Mouse (Mus musculus) embryonic fibroblast, embryonic 13.5 days (primary cell): ENCODE measurements around the gene Borcs6. TPM values are rescaled to one million over a fixed set of nuclear protein-coding genes. Genes with fewer than 3 reads are reported as not detected.
"Not testable (repeated sequence)": the region's sequence is repeated elsewhere in the genome, so short reads cannot be mapped to it uniquely, and the experiment has no call there.

Source experiments
- H3K27ac ChIP-seq: 2 replicates; pipeline ENCODE4 v1.5.1; 2012; ENCODE audit warnings: low read length, control low read depth, inconsistent platforms; ENCODE audit not compliant: insufficient read depth
- H3K4me1 ChIP-seq: 2 replicates; pipeline ENCODE4 v1.6.1; 2011; ENCODE audit warnings: low read length; ENCODE audit not compliant: control insufficient read depth, insufficient read depth
- H3K4me3 ChIP-seq: 2 replicates; pipeline ENCODE4 v1.5.1; 2011; ENCODE audit warnings: mild to moderate bottlenecking, control low read depth, low read length; ENCODE audit not compliant: insufficient read depth
- CTCF ChIP-seq: IDR thresholded peaks from 2 replicates; pipeline ENCODE4 v1.5.1; 2011; ENCODE audit warnings: mild to moderate bottlenecking, control low read depth, low read length, moderate library complexity, borderline replicate concordance; ENCODE audit not compliant: insufficient read depth
- POLR2A ChIP-seq: IDR thresholded peaks from 2 replicates; pipeline ENCODE4 v1.6.1; 2011; ENCODE audit warnings: low read depth, mild to moderate bottlenecking, control low read depth, low read length, moderate library complexity
- polyA plus RNA-seq: library from polyadenylated mRNA; stranded (reverse); fragments of >200 nt; gene quantifications from 2 replicates; pipeline ENCODE4 v1.2.4, GENCODE M21; 2011; ENCODE audit warnings: low read depth; ENCODE audit not compliant: missing spikeins, insufficient read length

Borcs6 gene
- polyA plus RNA-seq, 1 experiment = 9.7 TPM

DNA sequence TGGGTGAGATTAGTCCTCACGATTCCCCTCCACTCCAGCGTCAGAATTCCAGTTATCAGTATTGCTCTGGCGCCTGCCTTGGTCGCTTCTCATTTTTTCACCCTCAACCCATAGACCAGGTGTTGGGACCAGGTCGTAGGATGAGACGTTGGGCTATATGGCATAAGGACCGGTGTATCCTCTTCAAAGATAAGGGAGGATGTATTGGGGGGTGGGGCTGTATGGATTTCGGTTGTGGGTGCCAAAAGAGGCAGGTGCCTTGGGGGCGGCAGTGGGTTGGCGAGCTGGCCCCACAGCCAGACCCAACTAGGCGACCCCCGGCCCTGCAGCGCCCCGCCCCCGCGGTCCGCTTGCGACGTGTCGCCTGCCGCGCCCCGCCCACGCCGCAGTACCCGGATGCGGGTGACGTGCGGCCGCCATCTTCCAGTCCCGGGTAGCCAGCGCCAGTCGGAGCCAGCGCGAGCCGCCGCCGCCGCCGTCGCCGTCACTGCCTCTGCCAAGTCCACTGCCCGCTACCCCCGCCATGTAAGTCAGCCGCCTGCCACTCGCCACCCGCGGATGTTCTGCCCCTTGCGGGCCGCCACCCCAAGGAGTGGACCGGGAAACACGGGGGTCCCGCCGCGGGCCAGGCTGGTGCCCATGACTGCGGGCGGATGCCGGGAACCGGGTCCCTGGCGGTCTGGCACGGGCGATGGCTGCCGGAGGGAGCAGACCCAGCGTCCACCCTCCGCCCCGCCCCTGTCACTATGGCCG, 28.8 kb downstream of the Borcs6 start, which contains the start of gene Vamp2:
Vamp2 (plus strand) TSS at position 388 of the 753 bp plus-strand sequence.
- TF ChIP-seq POLR2A (peak; percentile 71), CTCF (no peak)
- peaks cover 2% of the 10 kb centered on the region; the same call in 1 of the 2 replicates for H3K4me1 ChIP-seq
- peak within 1 kb of the TSS; percentile 98 for H3K4me3 ChIP-seq
- H3K27ac ChIP-seq = peak within 1 kb of the TSS; percentile 72

DNA sequence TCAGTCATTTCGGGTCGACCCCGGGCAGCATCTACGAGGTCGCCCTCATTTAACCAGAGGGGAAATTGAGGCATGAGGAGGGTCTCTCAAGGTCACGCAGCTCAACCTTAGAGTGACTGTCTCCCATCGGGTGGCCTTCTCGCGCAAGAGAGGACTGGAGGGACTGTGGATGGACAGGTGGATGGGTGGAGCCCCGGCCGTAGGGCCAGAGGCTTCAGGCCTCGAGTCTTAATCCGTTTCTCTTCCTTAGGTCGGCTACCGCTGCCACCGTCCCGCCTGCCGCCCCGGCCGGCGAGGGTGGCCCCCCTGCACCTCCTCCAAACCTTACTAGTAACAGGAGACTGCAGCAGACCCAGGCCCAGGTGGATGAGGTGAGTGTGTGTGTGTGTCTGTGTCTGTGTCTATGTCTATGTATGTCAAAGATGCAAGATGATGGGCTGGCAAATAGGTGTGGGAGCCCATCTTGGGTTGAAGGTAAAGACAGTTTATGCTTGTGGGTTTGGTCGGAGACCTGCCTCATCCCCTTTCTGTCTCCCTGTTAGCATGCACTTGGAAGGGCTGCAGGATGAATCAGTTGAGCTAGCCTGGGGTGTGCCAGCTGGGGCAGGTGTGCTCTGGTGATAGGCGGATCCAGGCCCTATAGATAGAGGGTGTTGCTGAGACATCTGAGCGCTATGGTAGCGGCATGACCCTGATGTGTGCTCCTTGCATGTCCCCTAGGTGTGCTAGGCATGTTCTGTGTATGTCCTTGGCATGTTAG, 29.5 kb downstream of the Borcs6 start:
- H3K27ac ChIP-seq = peak overlapping the region; percentile 72; the same call in 1 of the 2 replicates
- H3K4me3 ChIP-seq = peak overlapping the region; percentile 98
- no peak for TF ChIP-seq POLR2A
- no peak for TF ChIP-seq CTCF
- H3K4me1 ChIP-seq = peaks cover 2% of the 10 kb centered on the region; the same call in 1 of the 2 replicates

DNA sequence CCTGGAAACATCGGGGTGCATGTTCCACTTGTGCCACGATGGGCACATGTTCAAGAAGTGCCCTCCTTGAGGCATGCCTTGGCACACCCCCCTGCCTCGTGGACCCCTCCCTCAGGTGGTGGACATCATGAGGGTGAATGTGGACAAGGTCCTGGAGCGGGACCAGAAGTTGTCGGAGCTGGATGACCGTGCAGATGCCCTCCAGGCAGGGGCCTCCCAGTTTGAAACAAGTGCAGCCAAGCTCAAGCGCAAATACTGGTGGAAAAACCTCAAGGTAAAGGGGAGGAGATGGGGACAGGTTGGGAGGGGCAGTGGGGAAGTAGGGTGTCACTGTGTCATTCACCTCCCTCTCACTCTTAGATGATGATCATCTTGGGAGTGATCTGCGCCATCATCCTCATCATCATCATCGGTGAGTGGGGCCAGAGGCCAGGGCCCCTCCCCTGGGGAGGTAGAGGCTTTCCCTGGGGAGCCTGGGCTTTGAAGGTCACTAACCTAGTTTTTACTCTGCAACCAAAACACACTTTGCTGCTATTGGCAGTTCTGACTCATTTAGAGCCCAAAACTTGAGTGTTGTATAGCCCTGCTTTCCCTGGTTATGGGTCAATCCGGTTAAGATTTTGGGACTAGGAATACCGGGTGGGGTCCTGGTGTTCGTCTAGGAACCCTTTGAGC, 30.2 kb downstream of the Borcs6 start:
- TF ChIP-seq POLR2A = no peak
- no peak for TF ChIP-seq CTCF
- Histone ChIP-seq H3K27ac (no peak overlapping the region), H3K4me1 (peaks cover 2% of the 10 kb centered on the region; the same call in 1 of the 2 replicates), H3K4me3 (peak overlapping the region; percentile 98)

DNA sequence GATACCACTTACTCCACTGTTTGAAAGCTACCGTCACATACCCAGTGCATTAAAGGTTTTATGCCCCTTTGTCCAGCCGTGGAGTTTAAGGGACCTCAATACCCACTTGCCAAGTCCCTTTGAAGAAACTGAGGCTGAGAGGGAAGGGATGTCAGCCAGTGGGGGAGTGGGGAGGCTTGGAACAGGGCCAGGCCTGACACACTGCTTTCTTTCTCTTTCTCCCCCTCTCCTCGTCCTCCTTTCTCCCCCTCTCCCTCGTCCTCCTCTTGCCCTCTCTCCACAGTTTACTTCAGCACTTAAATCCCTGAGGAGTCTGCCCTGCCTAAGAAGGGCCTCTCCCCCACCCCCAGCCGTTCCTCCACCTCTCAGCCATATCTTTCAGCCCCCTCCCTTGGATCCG, 30.9 kb downstream of the Borcs6 start:
- Histone ChIP-seq H3K4me3 (peak overlapping the region; percentile 98; the same call in 1 of the 2 replicates), H3K4me1 (peaks cover 2% of the 10 kb centered on the region; the same call in 1 of the 2 replicates), H3K27ac (no peak overlapping the region)
- TF ChIP-seq CTCF (no peak), POLR2A (no peak)

DNA sequence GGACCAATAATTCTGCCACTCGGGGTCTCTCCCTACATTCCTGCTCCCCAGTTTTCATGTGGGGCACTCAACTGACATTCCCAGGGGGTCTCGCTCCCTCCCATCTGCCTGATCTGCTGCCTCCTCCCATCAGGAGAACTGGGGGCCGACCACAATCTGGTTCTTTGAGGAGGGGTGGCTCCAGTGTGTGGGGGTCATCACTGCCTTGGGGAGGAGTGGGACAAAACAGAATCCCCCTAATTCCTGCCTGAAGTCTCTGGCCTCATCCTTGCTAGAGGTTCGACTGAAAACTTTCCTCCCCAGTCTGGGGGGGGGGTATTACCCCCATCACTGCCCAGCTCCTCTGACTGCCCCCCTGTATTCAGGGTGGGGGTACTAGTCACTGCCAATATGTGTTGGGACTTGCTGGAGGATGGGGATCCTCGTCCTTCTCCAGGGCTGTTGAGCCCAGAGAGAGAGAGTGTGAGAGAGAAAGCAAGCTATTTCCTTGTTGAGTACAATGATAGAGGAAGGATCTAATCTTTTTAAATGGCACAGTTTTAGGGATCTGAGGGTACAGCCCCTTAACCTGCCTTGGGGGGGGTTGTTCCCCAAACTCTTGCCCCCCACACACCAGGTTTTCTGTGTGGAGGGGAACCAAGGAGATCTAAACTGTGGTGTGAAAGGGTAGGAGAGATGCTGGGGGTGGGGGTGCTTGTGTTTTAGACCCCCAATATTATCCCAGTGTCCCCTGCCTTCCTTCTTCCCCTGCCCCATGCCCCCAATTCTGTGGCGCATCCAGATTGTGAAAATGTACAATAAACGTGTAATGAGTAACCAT, 32.3 kb downstream of the Borcs6 start:
- H3K4me1 ChIP-seq = peaks cover 2% of the 10 kb centered on the region
- TF ChIP-seq CTCF (no peak), POLR2A (no peak)
- H3K4me3 ChIP-seq = no peak overlapping the region
- no peak overlapping the region for H3K27ac ChIP-seq

DNA sequence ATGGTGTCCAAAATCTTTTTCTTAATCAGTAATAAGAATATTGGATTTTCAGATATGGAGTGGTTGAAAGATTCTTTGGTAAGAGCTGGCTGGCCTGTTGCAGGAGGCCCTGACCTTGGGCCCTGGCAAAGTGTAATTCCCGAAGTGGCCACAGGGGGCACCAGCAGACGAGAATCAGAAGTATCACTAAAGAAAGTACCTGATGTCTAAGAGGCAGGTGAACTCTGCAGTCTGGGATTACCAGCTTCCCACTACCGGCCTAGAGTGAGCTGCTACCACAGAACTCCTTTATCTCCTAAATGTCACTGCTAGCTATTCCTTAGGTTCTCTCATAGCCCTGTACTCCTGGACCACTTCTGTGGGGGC, 32.9 kb downstream of the Borcs6 start:
- Histone ChIP-seq H3K27ac (no peak overlapping the region), H3K4me3 (no peak overlapping the region), H3K4me1 (peaks cover 2% of the 10 kb centered on the region)
- TF ChIP-seq POLR2A = no peak
- peak; percentile 28; the same call in 1 of the 2 replicates for TF ChIP-seq CTCF

DNA sequence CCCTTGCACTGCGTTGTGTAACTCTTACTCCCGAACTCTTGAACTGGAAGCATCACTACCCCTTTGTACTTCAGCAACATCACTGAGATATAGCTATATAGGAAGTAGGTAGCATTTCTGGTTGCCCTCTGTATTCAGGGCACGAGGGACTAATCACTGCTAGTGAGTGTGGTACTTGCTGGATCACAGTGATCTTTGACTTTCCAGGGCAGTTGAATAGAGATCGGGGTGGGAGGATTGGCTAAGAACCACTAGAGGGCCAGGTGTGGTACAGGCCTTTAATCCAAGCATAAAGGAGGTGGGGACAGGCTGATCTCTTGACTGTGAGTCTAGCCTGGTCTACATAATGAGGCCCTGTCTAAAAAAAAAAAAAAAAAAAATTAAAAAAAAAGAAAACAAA, 33.4 kb downstream of the Borcs6 start:
- TF ChIP-seq POLR2A (no peak), CTCF (no peak)
- peaks cover 4% of the 10 kb centered on the region for H3K4me1 ChIP-seq
- no peak overlapping the region for H3K27ac ChIP-seq
- no peak overlapping the region for H3K4me3 ChIP-seq

DNA sequence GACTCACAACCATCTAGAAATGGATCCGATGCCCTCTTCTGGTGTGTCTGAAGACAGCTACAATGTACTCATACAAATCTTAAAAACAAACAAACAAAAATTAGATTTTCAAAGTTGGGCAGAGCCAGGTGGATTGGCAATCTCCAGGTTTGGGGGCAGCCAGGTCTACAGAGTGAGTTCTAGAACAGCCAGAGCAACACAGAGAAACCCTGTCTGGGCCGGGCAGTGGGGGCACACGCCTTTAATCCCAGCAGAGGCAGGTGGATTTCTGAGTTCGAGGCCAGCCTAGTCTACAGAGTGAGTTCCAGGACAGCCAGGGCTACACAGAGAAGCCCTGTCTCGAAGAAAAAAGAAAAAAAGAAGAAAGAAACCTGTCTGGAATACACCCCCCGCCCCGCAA, 34.3 kb downstream of the Borcs6 start:
- H3K4me1 ChIP-seq = peaks cover 11% of the 10 kb centered on the region
- not testable (repeated sequence) for H3K4me3 ChIP-seq, H3K27ac ChIP-seq
